Mouse (Mus musculus): ENCODE measurements around the gene Cinp. TPM values are rescaled to one million over a fixed set of nuclear protein-coding genes. Genes with fewer than 3 reads are reported as not detected.
"Not testable (repeated sequence)": the region's sequence is repeated elsewhere in the genome, so short reads cannot be mapped to it uniquely, and the experiment has no call there.

Gene Cinp
- total RNA-seq, 2 experiments from 2014 or later = 63.4 to 65.1 TPM

DNA sequence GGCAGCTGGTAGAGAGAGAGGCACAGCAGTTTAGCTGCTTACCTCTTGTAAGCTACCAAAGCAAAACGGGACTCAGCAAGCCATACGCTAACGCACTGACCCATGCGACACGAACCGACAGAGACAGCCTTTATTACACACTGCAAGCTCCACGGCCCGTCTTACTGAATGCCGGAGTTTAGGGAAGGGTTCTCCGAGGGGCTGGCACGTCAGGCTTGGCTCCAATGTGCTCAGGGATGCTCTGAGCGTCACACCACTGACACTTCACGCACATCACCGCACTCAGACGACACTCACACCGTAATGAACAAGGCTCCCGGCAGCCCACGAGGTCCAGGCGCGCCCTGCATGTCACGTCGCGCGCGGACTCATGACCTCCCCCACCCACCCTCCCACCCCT lies 339 bp downstream of the Cinp start:
- no peak for TF ChIP-seq CTCF (conservative IDR thresholded peaks at IDR 0.05)
- Histone ChIP-seq H3K27ac (peak overlapping the region; percentile 98), H3K4me3 (peak overlapping the region; percentile 70)
- DNase-seq (ENCODE audit: low spot score in 2 of 2) = peak in 1 of 2 experiments; percentile 26

DNA sequence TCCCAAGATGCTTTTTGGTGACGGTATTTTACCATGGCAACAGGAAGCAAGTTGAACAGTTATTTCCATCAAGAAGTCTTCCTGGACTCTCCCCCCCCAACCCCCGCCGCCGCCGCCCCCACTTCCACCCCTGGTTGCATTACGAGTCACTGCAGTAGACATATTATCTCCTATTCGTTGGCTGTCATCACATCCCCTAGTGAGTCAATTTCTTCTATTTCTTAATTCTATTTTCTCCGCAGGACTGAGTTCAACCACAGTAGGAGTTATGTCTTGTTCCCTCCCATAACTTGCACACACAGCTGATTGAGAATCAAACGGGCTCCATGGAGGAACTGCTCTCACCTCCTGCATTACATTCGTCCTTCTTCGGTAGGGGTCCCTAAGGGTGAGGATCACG lies 839 bp downstream of the Cinp start:
- DNase-seq (ENCODE audit: low spot score in 2 of 2) = no peak
- Histone ChIP-seq H3K4me3 (peak overlapping the region; percentile 70), H3K27ac (peak overlapping the region; percentile 98)
- TF ChIP-seq CTCF (conservative IDR thresholded peaks at IDR 0.05) = no peak

DNA sequence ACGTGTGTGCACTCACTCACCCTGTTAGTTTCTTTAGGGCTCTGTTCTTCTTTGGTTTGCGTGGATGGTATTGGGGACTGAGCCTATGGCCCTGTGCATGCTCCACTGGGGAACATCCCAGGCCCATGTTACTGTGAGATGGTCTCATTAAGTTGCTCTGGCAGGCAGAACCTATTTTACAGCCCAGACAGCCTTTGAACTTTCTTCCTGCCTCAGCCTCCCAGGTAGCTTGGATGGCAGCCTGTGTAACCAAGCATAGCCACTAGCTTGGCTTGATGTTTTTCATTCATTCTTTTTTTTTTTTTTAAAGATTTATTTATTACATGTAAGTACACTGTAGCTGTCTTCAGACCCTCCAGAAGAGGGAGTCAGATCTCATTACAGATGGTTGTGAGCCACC lies 3.7 kb downstream of the Cinp start:
- DNase-seq (ENCODE audit: low spot score in 2 of 2) = no peak
- no peak overlapping the region for H3K4me3 ChIP-seq
- no peak for TF ChIP-seq CTCF (conservative IDR thresholded peaks at IDR 0.05)
- H3K27ac ChIP-seq = no peak overlapping the region

DNA sequence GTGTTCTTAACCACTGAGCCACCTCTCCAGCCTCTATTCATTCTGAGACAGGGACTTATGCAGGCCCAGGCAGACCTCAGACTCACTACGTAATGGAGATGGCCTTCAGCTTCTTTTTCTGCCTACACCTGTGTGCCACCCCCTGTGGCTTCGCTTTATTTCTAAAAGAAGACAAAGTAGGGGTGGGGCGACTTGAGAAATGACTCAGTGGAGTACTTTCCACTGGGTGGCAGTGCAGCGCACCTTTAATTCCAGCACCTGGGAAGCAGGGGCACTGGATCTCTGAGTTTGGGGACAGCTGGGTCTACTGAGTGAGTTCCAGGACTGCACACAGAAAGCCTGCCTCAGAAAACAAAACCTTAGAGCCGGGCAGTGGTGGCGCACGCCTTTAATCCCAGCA lies 6.7 kb downstream of the Cinp start:
- H3K4me3 ChIP-seq = no peak overlapping the region
- TF ChIP-seq CTCF (conservative IDR thresholded peaks at IDR 0.05) = peak; percentile 50
- DNase-seq (ENCODE audit: low spot score in 2 of 2) = no peak
- H3K27ac ChIP-seq = no peak overlapping the region

GRCm38 (mm10) chr12:110875351-110875750 lies 13.6 kb downstream of the Cinp start:
- DNase-seq (ENCODE audit: low spot score in 2 of 2) = no peak
- no peak for TF ChIP-seq CTCF (conservative IDR thresholded peaks at IDR 0.05)
- no peak overlapping the region for H3K4me3 ChIP-seq
- no peak overlapping the region for H3K27ac ChIP-seq

GRCm38 (mm10) chr12:110871247-110871646 lies 17.7 kb downstream of the Cinp start:
- no peak for TF ChIP-seq CTCF (conservative IDR thresholded peaks at IDR 0.05)
- no peak for DNase-seq (ENCODE audit: low spot score in 2 of 2)
- no peak overlapping the region for H3K4me3 ChIP-seq
- no peak overlapping the region for H3K27ac ChIP-seq

DNA sequence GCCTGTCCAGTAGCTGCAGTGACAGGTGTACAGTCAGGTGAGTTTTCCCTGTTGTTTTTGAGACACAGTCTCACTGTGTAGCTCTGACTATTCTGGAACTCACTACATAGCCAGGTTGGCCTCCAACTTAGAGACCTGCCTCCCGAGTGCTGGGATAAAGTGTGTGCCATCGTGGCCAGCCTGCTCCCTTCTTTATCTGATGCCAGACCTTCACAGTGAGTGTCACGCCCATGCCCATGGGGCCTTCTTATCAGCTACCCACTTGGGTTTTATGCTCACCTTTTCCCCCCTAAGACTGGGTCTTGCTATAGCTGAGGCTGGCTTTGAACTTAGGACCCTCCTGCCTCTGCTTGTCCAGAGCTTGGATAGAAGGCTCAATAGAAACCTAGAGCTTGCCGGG lies 18.8 kb downstream of the Cinp start:
- TF ChIP-seq CTCF (conservative IDR thresholded peaks at IDR 0.05) = no peak
- H3K4me3 ChIP-seq = no peak overlapping the region
- H3K27ac ChIP-seq = no peak overlapping the region
- DNase-seq (ENCODE audit: low spot score in 2 of 2) = no peak

GRCm38 (mm10) chr12:110865989-110866388 lies 23.0 kb downstream of the Cinp start:
- DNase-seq (ENCODE audit: low spot score in 2 of 2) = no peak
- TF ChIP-seq CTCF (conservative IDR thresholded peaks at IDR 0.05) = no peak
- H3K4me3 ChIP-seq = no peak overlapping the region
- peak overlapping the region; percentile 59; the same call in 1 of the 2 replicates for H3K27ac ChIP-seq

- Histone ChIP-seq H3K4me3 (no peak overlapping the region), H3K27ac (peak overlapping the region; percentile 59; the same call in 1 of the 2 replicates)
- TF ChIP-seq CTCF (conservative IDR thresholded peaks at IDR 0.05) = no peak
- no peak for DNase-seq (ENCODE audit: low spot score in 2 of 2)
Measured at GRCm38 (mm10) chr12:110865571-110865970, 23.4 kb downstream of the Cinp start.

DNA sequence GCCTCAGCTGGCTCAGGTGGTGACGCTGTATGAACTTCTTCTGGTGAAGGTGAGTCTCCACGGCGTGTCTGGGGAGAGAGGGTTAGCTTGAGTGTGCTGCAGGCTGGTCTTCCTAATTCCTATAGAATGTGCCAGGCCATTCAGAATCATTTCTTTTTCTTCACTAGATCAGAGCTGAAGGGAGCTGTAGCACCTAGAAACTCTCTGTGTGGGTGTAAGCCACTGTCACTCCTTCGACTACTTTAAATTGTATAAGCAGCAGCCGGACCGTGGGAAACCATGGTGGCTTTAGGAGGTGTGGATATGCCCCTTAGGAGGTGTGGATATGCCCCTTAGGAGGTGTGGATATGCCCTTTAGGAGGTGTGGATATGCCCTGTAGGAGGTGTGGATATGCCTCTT lies 24.9 kb downstream of the Cinp start:
- DNase-seq (ENCODE audit: low spot score in 2 of 2) = no peak
- H3K27ac ChIP-seq = no peak overlapping the region
- no peak for TF ChIP-seq CTCF (conservative IDR thresholded peaks at IDR 0.05)
- H3K4me3 ChIP-seq = no peak overlapping the region

DNA sequence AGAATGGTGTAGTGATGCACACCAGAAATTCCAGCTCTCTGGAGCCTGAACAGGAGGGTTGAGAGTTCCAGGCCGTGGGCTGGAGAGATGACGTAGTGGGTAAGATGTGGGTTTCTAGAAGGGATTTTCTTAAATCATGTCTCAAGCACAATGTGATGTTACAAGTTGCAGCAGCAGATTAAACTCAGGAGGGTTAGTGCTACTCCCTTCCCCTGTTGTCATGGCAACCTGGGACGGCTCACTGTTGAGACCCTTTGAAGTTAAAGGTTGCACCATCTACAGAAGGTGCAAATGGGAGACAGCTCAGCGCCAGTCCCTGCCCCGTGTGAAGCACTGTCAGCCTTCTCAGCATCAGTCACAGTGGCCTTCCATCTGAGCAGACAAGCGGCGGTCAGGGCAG lies 27.7 kb downstream of the Cinp start:
- Histone ChIP-seq H3K4me3 (no peak overlapping the region), H3K27ac (no peak overlapping the region)
- no peak for TF ChIP-seq CTCF (conservative IDR thresholded peaks at IDR 0.05)
- no peak for DNase-seq (ENCODE audit: low spot score in 2 of 2)

DNA sequence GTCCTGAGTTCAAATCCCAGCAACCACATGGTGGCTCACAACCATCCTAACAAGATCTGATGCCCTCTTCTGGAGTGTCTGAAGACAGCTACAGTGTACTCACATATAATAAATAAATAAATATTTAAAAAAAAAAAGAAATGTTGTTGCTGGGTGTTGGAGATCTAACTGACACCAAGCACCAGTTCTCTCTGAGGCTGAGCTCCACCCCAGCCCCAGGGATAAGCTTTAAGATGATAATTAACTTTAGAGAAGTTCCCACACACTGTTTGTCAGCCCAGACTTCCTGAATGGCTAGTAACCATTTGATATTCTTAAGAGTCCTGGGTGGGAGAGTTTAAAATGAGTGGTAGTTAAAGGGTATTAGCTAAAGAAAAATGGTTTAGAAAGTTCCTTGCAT lies 28.7 kb downstream of the Cinp start:
- Histone ChIP-seq H3K27ac (no peak overlapping the region), H3K4me3 (no peak overlapping the region)
- TF ChIP-seq CTCF (conservative IDR thresholded peaks at IDR 0.05) = peak; percentile 21
- no peak for DNase-seq (ENCODE audit: low spot score in 2 of 2)

DNA sequence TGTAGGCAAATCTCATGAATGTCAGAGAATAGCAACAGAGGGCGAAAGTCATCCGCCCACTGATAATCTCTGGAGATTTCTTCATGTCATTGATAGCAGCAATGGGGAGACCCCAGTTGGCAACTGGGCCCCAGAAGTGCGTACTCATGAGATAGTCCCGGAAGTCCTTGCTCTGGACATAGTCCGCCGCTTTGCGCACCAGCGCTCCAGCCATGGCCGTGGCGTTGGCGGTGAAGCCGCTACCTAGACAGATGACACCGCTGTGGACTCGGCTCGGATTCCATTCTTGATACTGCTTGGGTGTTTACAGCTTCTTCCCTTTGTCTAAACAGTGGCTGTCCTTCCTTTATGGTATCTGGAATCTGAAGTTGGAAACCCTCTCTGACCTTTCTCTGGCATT lies 30.3 kb downstream of the Cinp start:
- H3K4me3 ChIP-seq, H3K27ac ChIP-seq: not testable (repeated sequence)

GRCm38 (mm10) chr12:110857196-110857595 lies 31.7 kb downstream of the Cinp start:
- no peak for TF ChIP-seq CTCF (conservative IDR thresholded peaks at IDR 0.05)
- no peak overlapping the region for H3K27ac ChIP-seq
- H3K4me3 ChIP-seq = no peak overlapping the region
- no peak for DNase-seq (ENCODE audit: low spot score in 2 of 2)

More for the DNA sequence above, 30.3 kb downstream of the Cinp start:
- DNase-seq (ENCODE audit: low spot score in 2 of 2) = not testable (repeated sequence)
